Mouse (Mus musculus) forebrain, embryonic 11.5 days (tissue): Measurements from ENCODE around the gene Rftn1. TPM values are rescaled to one million over a fixed set of nuclear protein-coding genes. Genes with fewer than 3 reads are reported as not detected.
"Not testable (repeated sequence)": the region's sequence is repeated elsewhere in the genome, so short reads cannot be mapped to it uniquely, and the experiment has no call there.

ENCODE experiments used
- ATAC-seq: fragments of 200-750 bp; cut with Nextera tagmentation; replicated peaks from 2 replicates; pipeline ENCODE4 v1.8.0; 2017; ENCODE audit warnings: moderate TSS enrichment; ENCODE audit not compliant: low FRiP score
- DNase-seq: peaks from one replicate; pipeline ENCODE4 v3.0.0-alpha.2; 2017; ENCODE audit warnings: low spot score
- H3K27ac ChIP-seq: fragments of 300-500 bp; sonication (generic); 2 replicates; pipeline ENCODE4 v1.5.1; 2014; ENCODE audit warnings: low read depth, low read length
- H3K27me3 ChIP-seq: fragments of 300-500 bp; sonication (generic); 2 replicates; pipeline ENCODE4 v1.6.1; 2014; ENCODE audit warnings: mild to moderate bottlenecking, low read length, mixed read lengths; ENCODE audit not compliant: control insufficient read depth, insufficient read depth
- H3K36me3 ChIP-seq: fragments of 300-500 bp; sonication (generic); 2 replicates; pipeline ENCODE4 v1.6.1; 2014; ENCODE audit warnings: mild to moderate bottlenecking, low read length, moderate library complexity, mixed read lengths; ENCODE audit not compliant: control insufficient read depth, insufficient read depth
- H3K4me1 ChIP-seq: fragments of 300-500 bp; sonication (generic); replicated peaks from 2 replicates; pipeline ENCODE4 v1.6.1; 2014; ENCODE audit warnings: low read length, mixed read lengths; ENCODE audit not compliant: control insufficient read depth, insufficient read depth
- H3K4me2 ChIP-seq: fragments of 300-500 bp; sonication (generic); 2 replicates; pipeline ENCODE4 v1.6.1; 2014; ENCODE audit warnings: low read depth, mild to moderate bottlenecking, low read length, moderate library complexity, mixed read lengths; ENCODE audit not compliant: severe bottlenecking
- H3K4me3 ChIP-seq: fragments of 300-500 bp; sonication (generic); 2 replicates; pipeline ENCODE4 v1.5.1; 2014; ENCODE audit warnings: low read depth, low read length
- H3K9ac ChIP-seq: fragments of 300-500 bp; sonication (generic); 2 replicates; pipeline ENCODE4 v1.6.1; 2014; ENCODE audit warnings: low read length
- H3K9me3 ChIP-seq: fragments of 300-500 bp; sonication (generic); 2 replicates; pipeline ENCODE4 v1.6.1; 2016; ENCODE audit warnings: low read length, mixed read lengths; ENCODE audit not compliant: control insufficient read depth
- WGBS: fragments of 180-500 bp; shearing (Covaris S2); extraction: QIAGEN DNeasy Blood & Tissue Kit; methylation state at CpG from one replicate; pipeline ENCODE4 v1.1.7; 2014; 5-methylcytosine and 5-hydroxymethylcytosine counted together
- polyA plus RNA-seq: library from polyadenylated mRNA; unstranded; fragments of >200 nt; fragmentation: Nextera tagmentation; extraction: Ambion mirVana; gene quantifications from 2 replicates; pipeline ENCODE4 v1.2.1, GENCODE M21; 2014

The Rftn1 gene
- polyA plus RNA-seq, 1 experiment from 2014 or later: 11.6 TPM

GRCm38 (mm10) chr17:50208137-50209045, 17.9 kb upstream of the Rftn1 start:
- Histone ChIP-seq H3K9me3 (no peaks in the 10 kb centered on the region), H3K36me3 (no peaks in the 10 kb centered on the region), H3K9ac (no peak overlapping the region), H3K4me3 (no peak overlapping the region), H3K4me1 (no peaks in the 10 kb centered on the region), H3K27ac (no peak overlapping the region), H3K4me2 (no peak overlapping the region), H3K27me3 (no peaks in the 10 kb centered on the region)
- WGBS: 86% methylated on average over 7 of the region's 7 CpGs
- no peak for ATAC-seq
- DNase-seq: no peak

- H3K36me3 ChIP-seq, H3K27me3 ChIP-seq, H3K4me2 ChIP-seq, H3K9ac ChIP-seq, H3K9me3 ChIP-seq, H3K4me1 ChIP-seq, H3K4me3 ChIP-seq, H3K27ac ChIP-seq, DNase-seq, ATAC-seq: not testable (repeated sequence)
- 91% methylated on average over 1 of the region's 1 CpGs for WGBS
Measured at GRCm38 (mm10) chr17:50206262-50206661, 15.8 kb upstream of the Rftn1 start.

- not testable (repeated sequence) for H3K27me3 ChIP-seq, H3K9ac ChIP-seq, H3K4me2 ChIP-seq, H3K4me3 ChIP-seq, H3K9me3 ChIP-seq, H3K27ac ChIP-seq, DNase-seq, ATAC-seq, H3K36me3 ChIP-seq, H3K4me1 ChIP-seq
- WGBS: 89% methylated on average over 2 of the region's 2 CpGs
Measured at GRCm38 (mm10) chr17:50205840-50206239, 15.4 kb upstream of the Rftn1 start.

GRCm38 (mm10) chr17:50205152-50205782, 14.8 kb upstream of the Rftn1 start:
- 89% methylated on average over 1 of the region's 1 CpGs for WGBS
- H3K4me1 ChIP-seq: no peaks in the 10 kb centered on the region
- H3K9me3 ChIP-seq: no peaks in the 10 kb centered on the region
- ATAC-seq (no peak), DNase-seq (no peak)
- H3K4me2 ChIP-seq: no peak overlapping the region
- H3K9ac ChIP-seq: no peak overlapping the region
- H3K4me3 ChIP-seq: no peak overlapping the region
- H3K36me3 ChIP-seq: no peaks in the 10 kb centered on the region
- no peak overlapping the region for H3K27ac ChIP-seq
- no peaks in the 10 kb centered on the region for H3K27me3 ChIP-seq

- H3K4me2 ChIP-seq: no peak overlapping the region
- H3K4me3 ChIP-seq: no peak overlapping the region
- no peaks in the 10 kb centered on the region for H3K27me3 ChIP-seq
- H3K9me3 ChIP-seq: no peaks in the 10 kb centered on the region
- H3K36me3 ChIP-seq: no peaks in the 10 kb centered on the region
- no peak overlapping the region for H3K27ac ChIP-seq
- H3K9ac ChIP-seq: no peak overlapping the region
- no peak for DNase-seq
- no peaks in the 10 kb centered on the region for H3K4me1 ChIP-seq
- WGBS: 93% methylated on average over 12 of the region's 12 CpGs
- ATAC-seq: no peak
Measured at GRCm38 (mm10) chr17:50201828-50202445, 11.5 kb upstream of the Rftn1 start.

- Histone ChIP-seq H3K9me3 (no peaks in the 10 kb centered on the region), H3K4me2 (no peak overlapping the region), H3K27ac (no peak overlapping the region), H3K9ac (no peak overlapping the region), H3K36me3 (no peaks in the 10 kb centered on the region), H3K4me1 (0 out of 2 replicates have a peak, but pooled peaks cover 2% of the 10 kb centered on the region), H3K4me3 (no peak overlapping the region), H3K27me3 (no peaks in the 10 kb centered on the region)
- 81% methylated on average over 8 of the region's 8 CpGs for WGBS
- ATAC-seq (no peak), DNase-seq (no peak)
Measured at GRCm38 (mm10) chr17:50199075-50199850, 8.8 kb upstream of the Rftn1 start.

GRCm38 (mm10) chr17:50197572-50197971, 7.1 kb upstream of the Rftn1 start:
- no peak overlapping the region for H3K4me2 ChIP-seq
- H3K27ac ChIP-seq: no peak overlapping the region
- no peak overlapping the region for H3K9ac ChIP-seq
- H3K36me3 ChIP-seq: no peaks in the 10 kb centered on the region
- H3K4me3 ChIP-seq: no peak overlapping the region
- no peaks in the 10 kb centered on the region for H3K27me3 ChIP-seq
- no peak for ATAC-seq
- H3K9me3 ChIP-seq: no peaks in the 10 kb centered on the region
- H3K4me1 ChIP-seq: peaks cover 5% of the 10 kb centered on the region; the same call in 1 of the 2 replicates
- WGBS: 95% methylated on average over 4 of the region's 4 CpGs
- DNase-seq: no peak

GRCm38 (mm10) chr17:50196005-50196672, 5.7 kb upstream of the Rftn1 start:
- ATAC-seq (no peak), DNase-seq (no peak)
- 31% methylated on average over 10 of the region's 10 CpGs for WGBS
- Histone ChIP-seq H3K27ac (no peak overlapping the region), H3K4me2 (no peak overlapping the region), H3K4me3 (no peak overlapping the region), H3K27me3 (peaks cover 9% of the 10 kb centered on the region), H3K9ac (no peak overlapping the region), H3K36me3 (no peaks in the 10 kb centered on the region), H3K4me1 (peaks cover 6% of the 10 kb centered on the region; the same call in 1 of the 2 replicates), H3K9me3 (no peaks in the 10 kb centered on the region)
